Mouse (Mus musculus): Measurements from ENCODE around the gene Vps13c.

The Vps13c gene

GRCm38 (mm10) chr9:67839981-67840859 is at the start of gene Vps13c:
TSS of gene Vps13c (plus strand) at chr9:67840396.
- DNase-seq = peak; percentile 76

- DNase-seq = no peak
Measured at GRCm38 (mm10) chr9:67792405-67792804, 47.8 kb upstream of the Vps13c start.

- no peak for DNase-seq
Measured at GRCm38 (mm10) chr9:67793501-67793900, 46.7 kb upstream of the Vps13c start.

GRCm38 (mm10) chr9:67794216-67794615 is 46.0 kb upstream of the Vps13c start:
- DNase-seq = no peak

GRCm38 (mm10) chr9:67794668-67795067 is 45.5 kb upstream of the Vps13c start:
- DNase-seq = no peak

- no peak for DNase-seq
Measured at GRCm38 (mm10) chr9:67795205-67795675, 45.0 kb upstream of the Vps13c start.

- DNase-seq = no peak
Measured at GRCm38 (mm10) chr9:67799078-67799819, 40.9 kb upstream of the Vps13c start.

GRCm38 (mm10) chr9:67802241-67802640 is 38.0 kb upstream of the Vps13c start:
- DNase-seq = peak; percentile 14

GRCm38 (mm10) chr9:67807000-67807399 is 33.2 kb upstream of the Vps13c start:
- DNase-seq = no peak

- DNase-seq = no peak
Measured at GRCm38 (mm10) chr9:67810527-67810926, 29.7 kb upstream of the Vps13c start.

- no peak for DNase-seq
Measured at GRCm38 (mm10) chr9:67811116-67811515, 29.1 kb upstream of the Vps13c start.

- DNase-seq = no peak
Measured at GRCm38 (mm10) chr9:67813171-67813570, 27.0 kb upstream of the Vps13c start.

- peak; percentile 21 for DNase-seq
Measured at GRCm38 (mm10) chr9:67813665-67814337, 26.4 kb upstream of the Vps13c start.

- DNase-seq = no peak
Measured at GRCm38 (mm10) chr9:67816172-67816928, 23.8 kb upstream of the Vps13c start.

GRCm38 (mm10) chr9:67817898-67818667 is 22.1 kb upstream of the Vps13c start:
- DNase-seq = no peak

GRCm38 (mm10) chr9:67818668-67818950 is 21.6 kb upstream of the Vps13c start:
- DNase-seq = no peak

GRCm38 (mm10) chr9:67823131-67823530 is 17.1 kb upstream of the Vps13c start:
- DNase-seq = no peak

- DNase-seq = no peak
Measured at GRCm38 (mm10) chr9:67825527-67825926, 14.7 kb upstream of the Vps13c start.

GRCm38 (mm10) chr9:67828182-67828581 is 12.0 kb upstream of the Vps13c start:
- peak; percentile 23 for DNase-seq

- DNase-seq = no peak
Measured at GRCm38 (mm10) chr9:67830411-67831358, 9.5 kb upstream of the Vps13c start.
